Mouse (Mus musculus) heart, postnatal 0 days (tissue): ENCODE measurements around the gene Son.

Experiments used
- CTCF ChIP-seq: IDR thresholded peaks from 2 replicates; pipeline ENCODE4 v1.5.1; 2016; ENCODE audit warnings: antibody characterized with exemption, control low read depth, low read depth
- EP300 ChIP-seq: IDR thresholded peaks from 2 replicates; pipeline ENCODE4 v1.6.1; 2016; ENCODE audit warnings: antibody characterized with exemption, low read depth

- TF ChIP-seq CTCF, result no peak
- peak; percentile 55; the same call in 1 of the 2 replicates for TF ChIP-seq EP300
Measured at GRCm38 (mm10) chr16:91647461-91648219, at the start of gene Son.
